8 mouse cellular contexts compared by ENCODE assay signal in the genomic region with DNA sequence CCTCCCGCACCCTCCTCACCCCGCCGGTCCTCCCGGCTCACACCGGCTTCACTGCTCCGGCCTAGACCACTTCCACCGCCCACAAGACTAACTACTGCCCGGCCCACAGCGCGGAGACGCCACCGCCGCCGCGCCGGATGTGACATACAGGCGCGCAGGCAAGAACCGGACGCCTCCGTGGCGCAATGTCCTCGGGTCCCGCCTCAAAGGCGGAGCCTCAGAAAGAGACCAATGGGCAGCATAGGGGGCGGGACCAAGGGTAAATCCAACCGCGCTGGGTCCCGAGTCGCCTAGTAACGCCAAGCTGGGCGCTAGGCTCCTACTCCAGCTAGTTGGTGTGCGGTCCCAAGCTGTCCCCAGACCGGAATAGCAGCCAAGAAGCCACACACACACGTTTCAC. TPM values are rescaled to one million over a fixed set of nuclear protein-coding genes. Genes with fewer than 3 reads are reported as not detected.
DNase-seq lines count a peak whose midpoint lies in the region; ATAC-seq and TF ChIP-seq lines count a peak whose summit lies in the region.

Gene Zbtb48, minus strand, starts transcription at position 148 of the 400 bp plus-strand sequence.

- H3K79me2 ChIP-seq in C2C12 (ENCODE audit: control insufficient read depth, insufficient read depth) = peaks cover 46% of the 10 kb centered on the region
- peaks cover 19% of the 10 kb centered on the region for H3K79me2 ChIP-seq in liver, adult 2 months (ENCODE audit: control insufficient read depth, insufficient read depth, low read length)
- peaks cover 20% of the 10 kb centered on the region for H3K79me2 ChIP-seq in myocyte (ENCODE audit: control insufficient read depth, insufficient read depth)

- H3K4me2 ChIP-seq in heart, embryonic 11.5 days = peak within 1 kb of the TSS; percentile 94
- H3K4me2 ChIP-seq in kidney, embryonic 16.5 days (replicated peaks; ENCODE audit: low read depth, low read length) = peak within 1 kb of the TSS; percentile 85
- peak within 1 kb of the TSS; percentile 99 for H3K4me2 ChIP-seq in myocyte (ENCODE audit: low read depth)

- TF ChIP-seq POLR2A in brain, embryonic 14.5 days (IDR thresholded peaks at IDR 0.05; ENCODE audit: borderline replicate concordance, extremely low read depth, insufficient read depth, insufficient read length, poor library complexity, severe bottlenecking) = peak; percentile 71; the same call in 1 of the 2 replicates
- peak; percentile 67 for TF ChIP-seq POLR2A in liver, adult 2 months (IDR thresholded peaks at IDR 0.05; ENCODE audit: extremely low read depth, insufficient read depth, low read length)
- peak; percentile 93 for TF ChIP-seq POLR2A in myocyte (IDR thresholded peaks at IDR 0.05; ENCODE audit: insufficient read length, low read depth)

- H3K36me3 ChIP-seq in C2C12 (ENCODE audit: control insufficient read depth, insufficient read depth) (peaks cover 22% of the 10 kb centered on the region), myocyte (ENCODE audit: control insufficient read depth, insufficient read depth) (no peaks in the 10 kb centered on the region)
- peaks cover 34% of the 10 kb centered on the region for H3K36me3 ChIP-seq in erythroblast, embryonic 14.5 days (ENCODE audit: control insufficient read depth)
- no peaks in the 10 kb centered on the region; the same call in 1 of the 2 replicates for H3K36me3 ChIP-seq in heart, embryonic 11.5 days (ENCODE audit: control insufficient read depth, insufficient read depth, low read length)
- peaks cover 13% of the 10 kb centered on the region for H3K36me3 ChIP-seq in kidney, embryonic 16.5 days (ENCODE audit: insufficient read depth, low read length)
- no peaks in the 10 kb centered on the region for H3K36me3 ChIP-seq in liver, adult 2 months (ENCODE audit: control insufficient read depth, insufficient read depth, low read length)
- H3K36me3 ChIP-seq in splenic B cell, adult 2 months (ENCODE audit: control insufficient read depth, insufficient read depth, low read length, poor library complexity, severe bottlenecking) = no peaks in the 10 kb centered on the region; the same call in 1 of the 2 replicates

- H3K4me3 ChIP-seq in C2C12 (ENCODE audit: insufficient read depth, poor library complexity, severe bottlenecking) = peak within 1 kb of the TSS; percentile 74
- peak within 1 kb of the TSS; percentile 77 for H3K4me3 ChIP-seq in erythroblast, embryonic 14.5 days (replicated peaks)
- peak within 1 kb of the TSS; percentile 71 for H3K4me3 ChIP-seq in heart, embryonic 11.5 days (ENCODE audit: low read depth, low read length)
- H3K4me3 ChIP-seq in kidney, embryonic 16.5 days (ENCODE audit: low read length) = peak within 1 kb of the TSS; percentile 86
- H3K4me3 ChIP-seq in liver, adult 2 months (ENCODE audit: insufficient read depth, low read depth, low read length) = peak within 1 kb of the TSS; percentile 71
- H3K4me3 ChIP-seq in myocyte = peak within 1 kb of the TSS; percentile 61

- 0 out of 2 replicates have a peak within 1 kb of the TSS, but pooled peaks have one; percentile 46 for H3K27ac ChIP-seq in heart, embryonic 11.5 days (ENCODE audit: low read depth, low read length)
- peak within 1 kb of the TSS; percentile 76 for H3K27ac ChIP-seq in kidney, embryonic 16.5 days (ENCODE audit: low read length)
- peak within 1 kb of the TSS; percentile 72 for H3K27ac ChIP-seq in liver, adult 2 months (replicated peaks; ENCODE audit: insufficient read depth, low read depth, low read length)

- under 1% methylated on average over 35 of the region's 35 CpGs for WGBS in heart, embryonic 11.5 days (ENCODE audit: insufficient replicate concordance)
- under 1% methylated on average over 35 of the region's 35 CpGs for WGBS in kidney, embryonic 16.5 days
- WGBS in liver, adult 2 months = under 1% methylated on average over 35 of the region's 35 CpGs

- no peak for TF ChIP-seq CTCF in C2C12 (IDR thresholded peaks at IDR 0.05; ENCODE audit: control insufficient read depth, insufficient read depth, insufficient read length)
- TF ChIP-seq CTCF in brain, embryonic 14.5 days (IDR thresholded peaks at IDR 0.05; ENCODE audit: borderline replicate concordance, extremely low read depth, insufficient read depth, insufficient read length) = no peak
- no peak for TF ChIP-seq CTCF in liver, adult 2 months (IDR thresholded peaks at IDR 0.05; ENCODE audit: low read depth, low read length)

- peak; percentile 96 for ATAC-seq in heart, embryonic 11.5 days (replicated peaks; ENCODE audit: insufficient number of reproducible peaks, low FRiP score, low TSS enrichment)
- peak; percentile 98 for ATAC-seq in kidney, embryonic 16.5 days (ENCODE audit: low FRiP score, low TSS enrichment)

- peaks cover 29% of the 10 kb centered on the region for H3K79me3 ChIP-seq in C2C12 (ENCODE audit: low read depth)

- no peaks in the 10 kb centered on the region for H3K9me3 ChIP-seq in erythroblast, embryonic 14.5 days (ENCODE audit: control insufficient read depth, low read length)
- no peaks in the 10 kb centered on the region for H3K9me3 ChIP-seq in heart, embryonic 11.5 days (replicated peaks; ENCODE audit: control insufficient read depth, low read length)
- H3K9me3 ChIP-seq in kidney, embryonic 16.5 days (ENCODE audit: low read length) = no peaks in the 10 kb centered on the region

- DNase-seq in brain, embryonic 14.5 days (ENCODE audit: low read depth) = peak; percentile 98
- DNase-seq in liver, adult 2 months (ENCODE audit: extremely low read depth, low read depth, low spot score) = peak; percentile 85
- peak; percentile 95 for DNase-seq in splenic B cell, adult 2 months (ENCODE audit: low read depth, low spot score)

- peaks cover 48% of the 10 kb centered on the region for H3K4me1 ChIP-seq in erythroblast, embryonic 14.5 days (ENCODE audit: control insufficient read depth)
- H3K4me1 ChIP-seq in heart, embryonic 11.5 days (ENCODE audit: control insufficient read depth, insufficient read depth, low read length) = peaks cover 34% of the 10 kb centered on the region
- H3K4me1 ChIP-seq in kidney, embryonic 16.5 days (ENCODE audit: insufficient read depth, low read length) = peaks cover 34% of the 10 kb centered on the region
- H3K4me1 ChIP-seq in liver, adult 2 months (ENCODE audit: control insufficient read depth, insufficient read depth, low read length) = peaks cover 21% of the 10 kb centered on the region

- no peaks in the 10 kb centered on the region for H3K27me3 ChIP-seq in C2C12 (ENCODE audit: control insufficient read depth, insufficient read depth, insufficient read length)
- H3K27me3 ChIP-seq in erythroblast, embryonic 14.5 days (ENCODE audit: control insufficient read depth) = peaks cover 4% of the 10 kb centered on the region; the same call in 1 of the 2 replicates
- H3K27me3 ChIP-seq in heart, embryonic 11.5 days (ENCODE audit: control insufficient read depth, insufficient read depth, low read length) = peaks cover 9% of the 10 kb centered on the region
- H3K27me3 ChIP-seq in kidney, embryonic 16.5 days (ENCODE audit: insufficient read depth, low read length) = no peaks in the 10 kb centered on the region
- H3K27me3 ChIP-seq in liver, adult 2 months (ENCODE audit: control insufficient read depth, insufficient read depth, low read length) = no peaks in the 10 kb centered on the region
- H3K27me3 ChIP-seq in myocyte (ENCODE audit: control insufficient read depth, insufficient read depth, insufficient read length) = no peaks in the 10 kb centered on the region
- no peaks in the 10 kb centered on the region for H3K27me3 ChIP-seq in splenic B cell, adult 2 months (ENCODE audit: control insufficient read depth, insufficient read depth, low read length, poor library complexity, severe bottlenecking)

- H3K9ac ChIP-seq in heart, embryonic 11.5 days (ENCODE audit: low read depth, low read length) = peak within 1 kb of the TSS; percentile 77
- peak within 1 kb of the TSS; percentile 79 for H3K9ac ChIP-seq in kidney, embryonic 16.5 days (replicated peaks; ENCODE audit: low read length)
- peak within 1 kb of the TSS; percentile 85 for H3K9ac ChIP-seq in liver, adult 2 months (ENCODE audit: low read depth, low read length)

- peak within 1 kb of the TSS; percentile 90 for H3ac ChIP-seq in C2C12 (ENCODE audit: control insufficient read depth, insufficient read length, low read depth)
- H3ac ChIP-seq in myocyte (ENCODE audit: control insufficient read depth, insufficient read length) = peak within 1 kb of the TSS; percentile 96

TF ChIP-seq in C2C12, 6 proteins besides CTCF, POLR2A, EP300 and RAD21:
- TF ChIP-seq CEBPB (IDR thresholded peaks at IDR 0.05; ENCODE audit: low read depth) (peak; percentile 78), MAX (IDR thresholded peaks at IDR 0.05) (peak; percentile 8), MYOD1 (IDR thresholded peaks at IDR 0.05; ENCODE audit: control insufficient read depth, insufficient read length, low read depth) (no peak)

TF ChIP-seq in myocyte, 11 proteins besides CTCF, POLR2A, EP300 and RAD21:
- TF ChIP-seq USF1 (IDR thresholded peaks at IDR 0.05; ENCODE audit: low read depth) (no peak), CEBPB (IDR thresholded peaks at IDR 0.05; ENCODE audit: insufficient read depth, poor library complexity, severe bottlenecking) (0 out of 2 replicates have a peak, but pooled peaks have one; percentile 27), MYOG (IDR thresholded peaks at IDR 0.05; ENCODE audit: control insufficient read depth in 1 of 3, insufficient read depth in 1 of 3, insufficient read length in 2 of 3, low read depth in 2 of 3) (no peak), POLR2AphosphoS2 (IDR thresholded peaks at IDR 0.05; ENCODE audit: insufficient read length, low read depth) (peak; percentile 83)

RNA-seq across cellular contexts. Expression of gene Zbtb48, which starts in this region (rescaled TPM):
- polyA plus RNA-seq in C2C12 (2012; fragmentation: generic; extraction: Trizol) (8.6 TPM), myocyte (2012; fragmentation: generic; extraction: Trizol) (7.2 TPM)
- 26.8 and 33.6 TPM in 2 replicates for polyA plus RNA-seq in brain, embryonic 14.5 days (2012; rRNA removed)
- polyA plus RNA-seq in erythroblast, embryonic 14.5 days (2012) = 0.82 and 0.86 TPM in 2 replicates
- 11.8 and 12.2 TPM in 2 replicates for polyA plus RNA-seq in heart, embryonic 11.5 days (2014; fragmentation: Nextera tagmentation; extraction: Ambion mirVana)
- polyA plus RNA-seq in kidney, embryonic 16.5 days (2015; fragmentation: Nextera tagmentation; extraction: Ambion mirVana) = 25.3 and 26.0 TPM in 2 replicates
- 12.0 and 16.0 TPM in 2 replicates for total RNA-seq in liver, adult 2 months (2014; rRNA removed)
- polyA plus RNA-seq in liver, adult 2 months (2012; rRNA removed) = 11.8 and 16.6 TPM in 2 replicates

Comparison
In these comparisons a context has a peak if more than half of its experiments do, and no peak if none do; other contexts are left out.
1. Peak in every context shown above with its lines: DNase-seq, ATAC-seq, H3K4me3 ChIP-seq and H3K27ac ChIP-seq.